Mouse (Mus musculus) intestine, embryonic 14.5 days (tissue): ENCODE results near the gene Spty2d1. TPM values are rescaled to one million over a fixed set of nuclear protein-coding genes. Genes with fewer than 3 reads are reported as not detected.

ENCODE experiments used
- ATAC-seq: fragments of 200-750 bp; cut with Nextera tagmentation; replicated peaks from 2 replicates; pipeline ENCODE4 v1.8.0; 2017; ENCODE audit warnings: low read depth, moderate number of reproducible peaks, moderate TSS enrichment, moderate library complexity; ENCODE audit not compliant: low FRiP score, low TSS enrichment
- DNase-seq: peaks from one replicate; pipeline ENCODE4 v3.0.0-alpha.2; 2018; ENCODE audit warnings: low spot score
- H3K27ac ChIP-seq: fragments of 300-500 bp; sonication (generic); 2 replicates; pipeline ENCODE4 v1.5.1; 2014; ENCODE audit warnings: low read depth, mild to moderate bottlenecking, control low read depth
- H3K27me3 ChIP-seq: fragments of 300-500 bp; sonication (generic); replicated peaks from 2 replicates; pipeline ENCODE4 v1.6.1; 2014; ENCODE audit warnings: low read length, control low read depth; ENCODE audit not compliant: control insufficient read depth, insufficient read depth
- H3K36me3 ChIP-seq: fragments of 300-500 bp; sonication (generic); 2 replicates; pipeline ENCODE4 v1.6.1; 2014; ENCODE audit warnings: low read length, control low read depth; ENCODE audit not compliant: control insufficient read depth, insufficient read depth
- H3K4me1 ChIP-seq: fragments of 300-500 bp; sonication (generic); replicated peaks from 2 replicates; pipeline ENCODE4 v1.6.1; 2014; ENCODE audit warnings: low read length, control low read depth, mixed read lengths; ENCODE audit not compliant: control insufficient read depth, insufficient read depth
- H3K4me2 ChIP-seq: fragments of 300-500 bp; sonication (generic); 2 replicates; pipeline ENCODE4 v1.6.1; 2014; ENCODE audit warnings: low read length
- H3K4me3 ChIP-seq: fragments of 300-500 bp; sonication (generic); 2 replicates; pipeline ENCODE4 v1.5.1; 2014; ENCODE audit warnings: low read depth, low read length, control low read depth, mixed read lengths
- H3K9ac ChIP-seq: fragments of 300-500 bp; sonication (generic); 2 replicates; pipeline ENCODE4 v1.6.1; 2014; ENCODE audit warnings: mild to moderate bottlenecking, low read length
- H3K9me3 ChIP-seq: fragments of 300-500 bp; sonication (generic); 2 replicates; pipeline ENCODE4 v1.6.1; 2016; ENCODE audit warnings: low read length, control low read depth; ENCODE audit not compliant: control insufficient read depth
- WGBS: fragments of 180-500 bp; shearing (Covaris S2); extraction: QIAGEN DNeasy Blood & Tissue Kit; methylation state at CpG from one replicate; pipeline ENCODE4 v1.1.7; 2014; 5-methylcytosine and 5-hydroxymethylcytosine counted together
- polyA plus RNA-seq: library from polyadenylated mRNA; unstranded; fragments of >200 nt; fragmentation: Nextera tagmentation; extraction: Ambion mirVana; gene quantifications from 2 replicates; pipeline ENCODE4 v1.2.1, GENCODE M21; 2014

The Spty2d1 gene
- polyA plus RNA-seq, 1 experiment from 2014 or later, result 18.0 TPM

GRCm38 (mm10) chr7:46962806-46963618, 45.2 kb downstream of the Spty2d1 start:
- Histone ChIP-seq H3K9me3 (no peaks in the 10 kb centered on the region), H3K4me1 (no peaks in the 10 kb centered on the region; the same call in 1 of the 2 replicates), H3K36me3 (no peaks in the 10 kb centered on the region), H3K27ac (peak overlapping the region; percentile 59; the same call in 1 of the 2 replicates), H3K4me2 (peak overlapping the region; percentile 33), H3K9ac (no peak overlapping the region), H3K27me3 (no peaks in the 10 kb centered on the region), H3K4me3 (no peak overlapping the region)
- DNase-seq (peak; percentile 79), ATAC-seq (peak; percentile 82)
- WGBS, result 1% methylated on average over 9 of the region's 9 CpGs

- Histone ChIP-seq H3K4me1 (peaks cover 6% of the 10 kb centered on the region; the same call in 1 of the 2 replicates), H3K27ac (no peak overlapping the region), H3K4me2 (no peak overlapping the region), H3K9me3 (no peaks in the 10 kb centered on the region), H3K36me3 (no peaks in the 10 kb centered on the region), H3K4me3 (no peak overlapping the region), H3K9ac (no peak overlapping the region), H3K27me3 (no peaks in the 10 kb centered on the region)
- DNase-seq, result peak; percentile 28
- ATAC-seq, result no peak
Measured at GRCm38 (mm10) chr7:46962132-46962531, 46.1 kb downstream of the Spty2d1 start.

GRCm38 (mm10) chr7:46960991-46961390, 47.2 kb downstream of the Spty2d1 start:
- Histone ChIP-seq H3K27ac (no peak overlapping the region), H3K9ac (no peak overlapping the region), H3K4me2 (no peak overlapping the region), H3K36me3 (no peaks in the 10 kb centered on the region), H3K4me1 (peaks cover 8% of the 10 kb centered on the region; the same call in 1 of the 2 replicates), H3K27me3 (no peaks in the 10 kb centered on the region), H3K4me3 (no peak overlapping the region), H3K9me3 (no peaks in the 10 kb centered on the region)
- 56% methylated on average over 3 of the region's 3 CpGs for WGBS
- ATAC-seq, result no peak
- peak; percentile 29 for DNase-seq

- no peaks in the 10 kb centered on the region for H3K9me3 ChIP-seq
- H3K9ac ChIP-seq, result peak overlapping the region; percentile 68; the same call in 1 of the 2 replicates
- no peaks in the 10 kb centered on the region for H3K27me3 ChIP-seq
- 19% methylated on average over 9 of the region's 9 CpGs for WGBS
- peaks cover 15% of the 10 kb centered on the region for H3K36me3 ChIP-seq
- DNase-seq (no peak), ATAC-seq (0 out of 2 replicates have a peak, but pooled peaks have one; percentile 37)
- peak overlapping the region; percentile 75 for H3K4me3 ChIP-seq
- no peak overlapping the region for H3K27ac ChIP-seq
- peak overlapping the region; percentile 53 for H3K4me2 ChIP-seq
- peaks cover 8% of the 10 kb centered on the region; the same call in 1 of the 2 replicates for H3K4me1 ChIP-seq
Measured at GRCm38 (mm10) chr7:46958853-46959252, 49.4 kb downstream of the Spty2d1 start.

- 1% methylated on average over 51 of the region's 51 CpGs for WGBS
- H3K9me3 ChIP-seq, result no peaks in the 10 kb centered on the region
- H3K36me3 ChIP-seq, result peaks cover 23% of the 10 kb centered on the region
- DNase-seq (peak; percentile 97), ATAC-seq (peak; percentile 92)
- H3K27me3 ChIP-seq, result no peaks in the 10 kb centered on the region
- peaks cover 8% of the 10 kb centered on the region; the same call in 1 of the 2 replicates for H3K4me1 ChIP-seq
- peak within 1 kb of the TSS; percentile 53 for H3K4me2 ChIP-seq
- H3K9ac ChIP-seq, result peak within 1 kb of the TSS; percentile 68
- H3K4me3 ChIP-seq, result peak within 1 kb of the TSS; percentile 75
- no peak within 1 kb of the TSS; the same call in 1 of the 2 replicates for H3K27ac ChIP-seq
Measured at GRCm38 (mm10) chr7:46957831-46958691, 50.1 kb downstream of the Spty2d1 start, which contains the start of gene Uevld. Gene Uevld (minus strand): TSS chr7:46958527.

Other genes with a start within 250 kb of the Spty2d1 start
- gene Hps5, start 212.3 kb downstream of the Spty2d1 start, polyA plus RNA-seq, result 18.8 and 20.9 TPM in 2 replicates
- 48.7 and 52.9 TPM in 2 replicates for gene Gtf2h1, start 212.3 kb downstream of the Spty2d1 start, polyA plus RNA-seq
- gene Ldha, start 166.9 kb downstream of the Spty2d1 start, polyA plus RNA-seq, result 2,451 TPM in 2 replicates
- not detected in 2 replicates for gene Ldhc, start 147.2 kb downstream of the Spty2d1 start, polyA plus RNA-seq
- gene Tsg101, start 88.4 kb downstream of the Spty2d1 start, polyA plus RNA-seq, result 165 and 174 TPM in 2 replicates
- 11.4 and 12.6 TPM in 2 replicates for gene Uevld, start 49.9 kb downstream of the Spty2d1 start, polyA plus RNA-seq
- not detected in 2 replicates for gene Gm9999, start 24.8 kb downstream of the Spty2d1 start, polyA plus RNA-seq
- gene Tmem86a, start 42.2 kb upstream of the Spty2d1 start, polyA plus RNA-seq, result 30.6 and 31.4 TPM in 2 replicates
- gene Ptpn5, start 125.3 kb upstream of the Spty2d1 start, polyA plus RNA-seq, result 2.1 and 2.3 TPM in 2 replicates
- not detected in 2 replicates for gene Mrgpra6, start 196.5 kb upstream of the Spty2d1 start, polyA plus RNA-seq
- not detected in 2 replicates for gene Mrgpra9, start 244.4 kb upstream of the Spty2d1 start, polyA plus RNA-seq